Mouse (Mus musculus): ENCODE results near the gene Setd2. TPM values are rescaled to one million over a fixed set of nuclear protein-coding genes. Genes with fewer than 3 reads are reported as not detected.
A peak's percentile ranks its signal among the peaks of the same experiment; 100 is the strongest.

The Setd2 gene
- 75.1 TPM for polyA plus RNA-seq (2021)

DNA sequence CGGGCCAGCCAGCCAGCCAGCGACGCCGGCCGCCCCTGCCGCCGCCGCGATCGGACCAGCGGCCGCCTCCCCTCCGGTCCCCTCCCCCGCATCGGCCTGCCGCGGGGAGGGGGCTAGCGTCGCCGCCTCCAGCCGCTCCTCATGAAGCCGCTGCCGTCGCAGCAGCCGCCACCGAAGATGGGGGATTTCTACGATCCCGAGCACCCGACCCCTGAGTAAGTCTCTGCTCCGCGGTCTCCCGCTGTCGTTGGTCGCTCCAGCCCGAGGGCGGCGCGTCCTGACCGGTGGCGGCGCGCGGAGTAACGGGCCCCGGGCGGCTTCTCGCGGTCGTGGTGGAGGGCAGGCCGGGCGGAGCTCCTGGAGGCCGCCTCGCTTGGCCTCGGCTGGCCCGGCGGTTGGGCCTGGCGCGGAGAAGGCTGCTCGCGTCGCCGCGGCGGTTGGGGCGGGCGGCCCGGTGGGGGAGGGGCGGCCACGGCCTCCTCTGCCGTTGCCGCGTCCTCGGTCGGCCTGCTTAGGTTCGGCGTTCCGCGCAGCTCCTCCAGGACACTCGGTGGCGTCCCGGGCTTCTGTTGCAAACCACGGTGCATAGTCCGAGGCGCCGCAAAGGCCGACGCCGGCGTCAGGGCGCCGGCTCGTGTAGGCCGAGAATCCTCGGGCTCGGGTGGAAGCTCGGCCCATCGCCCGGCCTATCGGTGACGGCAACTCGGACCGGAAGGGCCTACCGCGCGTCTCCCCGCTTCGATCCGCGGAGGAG is at the start of gene Setd2:
Setd2 (plus strand) TSS at position 60 of the 754 bp plus-strand sequence.
- CTCF ChIA-PET = interaction anchor here (1.0 to 1.9 kb wide), 2 partner anchors 10 to 12 kb away, joined by 3 to 5 read pairs; no protein-coding TSS in a partner anchor
- in situ Hi-C loops (cut with MboI; ENCODE audit: low pct_unique_long_range_greater_than_20kb) = no loop called here
- POLR2A ChIA-PET = interaction anchor here (0.8 kb wide), 1 partner anchor 44 kb away, joined by 3 read pairs; no protein-coding TSS in a partner anchor
- ATAC-seq (peak; percentile 40), DNase-seq (ENCODE audit: low read depth, low spot score) (no peak)
- TF ChIP-seq CTCF (IDR thresholded peaks at IDR 0.05) = no peak
- no peaks in the 10 kb centered on the region for H3K27me3 ChIP-seq

GRCm38 (mm10) chr9:110488841-110489240 is 43.6 kb upstream of the Setd2 start:
- no peak for DNase-seq (ENCODE audit: low read depth, low spot score)
- no peak for ATAC-seq
- POLR2A ChIA-PET = no interaction called here
- no peaks in the 10 kb centered on the region for H3K27me3 ChIP-seq
- in situ Hi-C loops (cut with MboI; ENCODE audit: low pct_unique_long_range_greater_than_20kb) = no loop called here
- CTCF ChIA-PET = no interaction called here
- TF ChIP-seq CTCF (IDR thresholded peaks at IDR 0.05) = no peak

GRCm38 (mm10) chr9:110490913-110491312 is 41.5 kb upstream of the Setd2 start:
- ATAC-seq (no peak), DNase-seq (ENCODE audit: low read depth, low spot score) (no peak)
- in situ Hi-C loops (cut with MboI; ENCODE audit: low pct_unique_long_range_greater_than_20kb) = no loop called here
- no peaks in the 10 kb centered on the region for H3K27me3 ChIP-seq
- CTCF ChIA-PET = no interaction called here
- POLR2A ChIA-PET = no interaction called here
- TF ChIP-seq CTCF (IDR thresholded peaks at IDR 0.05) = peak; percentile 60

GRCm38 (mm10) chr9:110525737-110526136 is 6.7 kb upstream of the Setd2 start:
- H3K27me3 ChIP-seq = no peaks in the 10 kb centered on the region
- TF ChIP-seq CTCF (IDR thresholded peaks at IDR 0.05) = no peak
- ChIA-PET CTCF (interaction anchor here (1.4 kb wide), 1 partner anchor 14 kb away, joined by 4 read pairs; no protein-coding TSS in a partner anchor), POLR2A (no interaction called here)
- in situ Hi-C loops (cut with MboI; ENCODE audit: low pct_unique_long_range_greater_than_20kb) = no loop called here
- DNase-seq (ENCODE audit: low read depth, low spot score) = no peak
- no peak for ATAC-seq

DNA sequence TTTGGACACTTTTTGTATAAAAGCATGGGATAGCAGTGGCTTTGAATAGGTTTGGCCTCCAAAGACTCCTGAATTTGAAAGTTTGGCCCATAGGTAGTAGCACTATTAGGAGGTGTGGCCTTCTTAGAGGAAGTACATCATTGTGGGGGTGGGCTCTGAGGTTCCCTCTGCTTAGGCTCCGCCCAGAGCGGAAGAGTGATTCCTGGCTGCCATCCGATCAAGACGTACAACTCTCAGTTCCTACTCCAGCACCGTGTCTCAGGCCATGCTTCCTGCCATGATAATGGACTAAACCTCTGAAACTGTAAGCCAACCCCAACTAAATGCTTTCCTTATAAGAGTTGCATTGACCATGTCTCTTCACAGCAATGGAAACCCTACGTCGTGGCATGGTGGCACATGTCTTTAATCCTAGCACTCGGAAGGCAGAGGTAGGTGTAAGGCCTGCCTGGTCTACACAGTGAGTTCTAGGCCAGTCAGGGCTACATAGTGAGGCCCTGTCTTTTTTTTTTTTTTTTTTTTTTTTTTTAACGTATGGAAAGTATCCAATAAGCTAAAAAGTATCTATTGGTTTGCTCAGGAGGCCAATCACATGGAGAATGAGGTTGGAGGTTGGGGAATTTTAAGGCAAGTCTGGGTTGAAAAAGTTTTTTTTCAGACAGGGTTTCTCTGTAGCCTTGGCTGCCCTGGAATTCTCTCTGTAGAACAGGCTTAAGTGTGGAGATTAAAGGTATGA is 3.2 kb upstream of the Setd2 start:
- ATAC-seq (no peak), DNase-seq (ENCODE audit: low read depth, low spot score) (no peak)
- H3K27me3 ChIP-seq = no peaks in the 10 kb centered on the region
- CTCF ChIA-PET = no interaction called here
- in situ Hi-C loops (cut with MboI; ENCODE audit: low pct_unique_long_range_greater_than_20kb) = no loop called here
- POLR2A ChIA-PET = interaction anchor here (0.9 kb wide), 1 partner anchor 81 kb away, joined by 3 read pairs; no protein-coding TSS in a partner anchor
- no peak for TF ChIP-seq CTCF (IDR thresholded peaks at IDR 0.05)

DNA sequence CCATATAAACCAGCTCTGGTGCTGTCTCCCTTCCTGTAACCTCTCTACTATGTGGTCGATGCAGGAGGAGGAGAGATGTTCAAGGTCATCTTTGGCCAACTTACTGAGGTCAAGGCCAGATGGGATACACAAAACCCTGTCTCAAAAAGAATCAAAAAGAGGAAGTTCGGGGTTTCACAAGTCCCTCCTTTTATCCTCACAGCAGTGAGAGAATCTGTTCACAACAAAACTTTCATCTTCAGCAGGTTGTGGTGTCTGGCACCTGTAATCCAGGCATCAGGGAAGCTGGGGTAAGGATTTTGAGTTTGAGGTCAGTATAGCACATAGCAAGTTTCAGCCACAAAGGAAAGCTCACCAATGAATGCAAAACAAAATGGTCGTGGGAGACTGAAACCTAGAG is 1.7 kb upstream of the Setd2 start:
- DNase-seq (ENCODE audit: low read depth, low spot score) (no peak), ATAC-seq (no peak)
- in situ Hi-C loops (cut with MboI; ENCODE audit: low pct_unique_long_range_greater_than_20kb) = no loop called here
- no peak for TF ChIP-seq CTCF (IDR thresholded peaks at IDR 0.05)
- CTCF ChIA-PET = no interaction called here
- POLR2A ChIA-PET = interaction anchor here (0.7 to 1.8 kb wide), 3 partner anchors 12 to 82 kb away, joined by 3 to 4 read pairs (median 3); no protein-coding TSS in a partner anchor
- H3K27me3 ChIP-seq = no peaks in the 10 kb centered on the region

GRCm38 (mm10) chr9:110531151-110531791 is 1.1 kb upstream of the Setd2 start:
- no peak for TF ChIP-seq CTCF (IDR thresholded peaks at IDR 0.05)
- ChIA-PET POLR2A (interaction anchor here (0.6 to 1.8 kb wide), 5 partner anchors 9 to 154 kb away, joined by 4 to 6 read pairs (median 5); partner anchors contain the start of genes Kif9 and Klhl18), CTCF (interaction anchor here (0.9 to 1.1 kb wide), 3 partner anchors 14 to 120 kb away, joined by 3 read pairs; no protein-coding TSS in a partner anchor)
- in situ Hi-C loops (cut with MboI; ENCODE audit: low pct_unique_long_range_greater_than_20kb) = no loop called here
- no peaks in the 10 kb centered on the region for H3K27me3 ChIP-seq
- no peak for ATAC-seq
- DNase-seq (ENCODE audit: low read depth, low spot score) = no peak

- in situ Hi-C loops (cut with MboI; ENCODE audit: low pct_unique_long_range_greater_than_20kb) = no loop called here
- ATAC-seq (peak; percentile 97), DNase-seq (ENCODE audit: low read depth, low spot score) (peak; percentile 64)
- no peaks in the 10 kb centered on the region for H3K27me3 ChIP-seq
- ChIA-PET POLR2A (interaction anchor here (0.9 to 1.8 kb wide), 3 partner anchors 8 to 55 kb away, joined by 4 to 6 read pairs (median 5); partner anchors contain the start of genes Kif9 and Klhl18), CTCF (interaction anchor here (0.9 to 1.9 kb wide), 4 partner anchors 11 to 121 kb away, joined by 3 to 5 read pairs (median 3); no protein-coding TSS in a partner anchor)
- peak; percentile 96 for TF ChIP-seq CTCF (IDR thresholded peaks at IDR 0.05)
Observed at GRCm38 (mm10) chr9:110531914-110532489, 395 bp upstream of the Setd2 start.

DNA sequence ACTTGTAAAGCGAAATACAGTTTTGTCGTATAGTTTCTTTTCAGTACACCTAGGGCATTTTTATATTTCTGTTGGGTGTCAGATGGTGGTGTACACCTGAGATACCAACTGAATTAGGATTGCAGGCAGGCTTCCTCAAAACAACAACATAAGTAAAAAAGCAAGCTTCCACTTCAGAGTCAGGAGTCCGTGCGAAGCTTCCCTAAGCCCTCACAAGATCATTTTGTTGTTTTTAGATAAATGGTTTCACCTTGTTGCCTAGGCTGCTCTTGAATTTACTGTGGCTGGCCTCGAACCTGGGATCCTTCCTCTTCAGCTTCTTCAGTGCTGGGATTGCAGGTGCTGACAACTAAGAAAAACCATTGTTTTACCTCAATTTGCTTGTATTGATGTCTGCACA is 1.2 kb downstream of the Setd2 start:
- no peak for TF ChIP-seq CTCF (IDR thresholded peaks at IDR 0.05)
- ChIA-PET POLR2A (interaction anchor here (0.9 kb wide), 1 partner anchor 11 kb away, joined by 3 read pairs; no protein-coding TSS in a partner anchor), CTCF (interaction anchor here (1.0 to 1.9 kb wide), 2 partner anchors 10 to 11 kb away, joined by 3 to 5 read pairs; no protein-coding TSS in a partner anchor)
- no peaks in the 10 kb centered on the region for H3K27me3 ChIP-seq
- in situ Hi-C loops (cut with MboI; ENCODE audit: low pct_unique_long_range_greater_than_20kb) = no loop called here
- ATAC-seq (no peak), DNase-seq (ENCODE audit: low read depth, low spot score) (no peak)

DNA sequence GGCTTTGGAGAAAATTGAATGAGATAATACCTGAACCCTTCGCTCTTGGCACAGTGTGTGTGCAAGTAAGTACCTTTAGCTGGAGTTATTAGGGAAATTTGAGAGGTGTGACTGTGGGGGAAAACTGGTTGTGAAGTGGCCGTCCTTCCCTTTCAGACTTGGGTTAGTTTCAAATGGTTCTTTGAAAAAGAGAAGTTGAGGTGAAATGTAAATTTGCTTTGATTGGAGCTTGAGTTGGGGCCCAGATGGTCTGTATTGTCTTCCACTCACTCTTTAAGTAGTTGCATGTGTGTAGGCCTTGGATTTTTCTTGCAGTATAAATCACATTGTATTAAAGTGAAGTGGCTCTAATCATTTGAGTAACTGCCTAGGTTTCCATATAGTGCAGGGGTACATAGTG is 2.7 kb downstream of the Setd2 start:
- POLR2A ChIA-PET = interaction anchor here (0.6 kb wide), 1 partner anchor 221 kb away, joined by 3 read pairs; no protein-coding TSS in a partner anchor
- ATAC-seq (no peak), DNase-seq (ENCODE audit: low read depth, low spot score) (no peak)
- no peaks in the 10 kb centered on the region for H3K27me3 ChIP-seq
- TF ChIP-seq CTCF (IDR thresholded peaks at IDR 0.05) = no peak
- CTCF ChIA-PET = interaction anchor here (2.6 kb wide), 1 partner anchor 9 kb away, joined by 8 read pairs; no protein-coding TSS in a partner anchor
- in situ Hi-C loops (cut with MboI; ENCODE audit: low pct_unique_long_range_greater_than_20kb) = no loop called here
